Mouse (Mus musculus): ENCODE measurements around the gene Vat1l. TPM values are rescaled to one million over a fixed set of nuclear protein-coding genes. Genes with fewer than 3 reads are reported as not detected.

Gene Vat1l
- polyA plus RNA-seq, 1 experiment from 2014 or later, result 8.9 TPM

- WGBS, result 46% methylated on average over 27 of the region's 27 CpGs
- no peak overlapping the region for H3K27ac ChIP-seq
- H3K27me3 ChIP-seq (ENCODE audit: poor library complexity, severe bottlenecking), result no peaks in the 10 kb centered on the region
- H3K9me3 ChIP-seq, result no peaks in the 10 kb centered on the region
- 0 out of 2 replicates have a peak, but pooled peaks cover 4% of the 10 kb centered on the region for H3K36me3 ChIP-seq (replicated peaks)
- H3K4me1 ChIP-seq, result 0 out of 2 replicates have a peak, but pooled peaks cover 3% of the 10 kb centered on the region
- no peak overlapping the region for H3K4me3 ChIP-seq
- DNase-seq (ENCODE audit: extremely low spot score, low spot score), result peak; percentile 75
Measured at GRCm38 (mm10) chr8:114369038-114369976, 163.9 kb downstream of the Vat1l start.

DNA sequence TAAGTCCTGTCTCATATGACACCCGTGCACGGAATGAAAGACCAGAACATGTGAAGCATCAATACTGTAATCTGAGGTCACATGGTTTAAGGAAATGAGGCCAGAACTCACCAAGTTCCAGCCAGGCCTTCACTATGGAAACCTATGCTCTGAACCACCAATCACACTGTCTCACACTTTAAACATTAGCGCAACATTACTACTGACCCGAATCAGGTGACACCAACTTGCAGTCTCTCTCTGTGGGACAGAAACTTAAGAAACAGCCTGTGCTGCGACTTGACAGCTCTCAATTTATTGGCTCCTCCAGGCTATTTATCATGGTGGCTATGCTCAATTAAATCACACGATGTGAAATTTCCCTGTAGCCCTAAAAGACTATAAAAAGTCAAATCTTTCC is 169.0 kb downstream of the Vat1l start:
- H3K27ac ChIP-seq, result no peak overlapping the region
- no peaks in the 10 kb centered on the region for H3K27me3 ChIP-seq (ENCODE audit: poor library complexity, severe bottlenecking)
- 0 out of 2 replicates have a peak, but pooled peaks cover 4% of the 10 kb centered on the region for H3K36me3 ChIP-seq (replicated peaks)
- 92% methylated on average over 6 of the region's 6 CpGs for WGBS
- no peak overlapping the region for H3K4me3 ChIP-seq
- no peaks in the 10 kb centered on the region for H3K9me3 ChIP-seq
- H3K4me1 ChIP-seq, result 0 out of 2 replicates have a peak, but pooled peaks cover under 1% of the 10 kb centered on the region
- DNase-seq (ENCODE audit: extremely low spot score, low spot score), result no peak

GRCm38 (mm10) chr8:114384189-114384588 is 178.8 kb downstream of the Vat1l start:
- Histone ChIP-seq H3K27ac (no peak overlapping the region), H3K27me3 (ENCODE audit: poor library complexity, severe bottlenecking) (no peaks in the 10 kb centered on the region), H3K4me1 (no peaks in the 10 kb centered on the region), H3K36me3 (replicated peaks) (no peaks in the 10 kb centered on the region), H3K4me3 (no peak overlapping the region), H3K9me3 (no peaks in the 10 kb centered on the region)
- WGBS, result 74% methylated on average over 3 of the region's 3 CpGs
- no peak for DNase-seq (ENCODE audit: extremely low spot score, low spot score)

GRCm38 (mm10) chr8:114387494-114387893 is 182.1 kb downstream of the Vat1l start:
- WGBS, result 89% methylated on average over 4 of the region's 4 CpGs
- H3K4me1 ChIP-seq, result no peaks in the 10 kb centered on the region
- DNase-seq (ENCODE audit: extremely low spot score, low spot score), result no peak
- no peaks in the 10 kb centered on the region for H3K9me3 ChIP-seq
- no peaks in the 10 kb centered on the region for H3K36me3 ChIP-seq (replicated peaks)
- H3K27ac ChIP-seq, result no peak overlapping the region
- no peaks in the 10 kb centered on the region for H3K27me3 ChIP-seq (ENCODE audit: poor library complexity, severe bottlenecking)
- no peak overlapping the region for H3K4me3 ChIP-seq

GRCm38 (mm10) chr8:114390465-114391254 is 185.2 kb downstream of the Vat1l start:
- no peak overlapping the region for H3K4me3 ChIP-seq
- no peaks in the 10 kb centered on the region for H3K27me3 ChIP-seq (ENCODE audit: poor library complexity, severe bottlenecking)
- no peak overlapping the region for H3K27ac ChIP-seq
- no peaks in the 10 kb centered on the region for H3K36me3 ChIP-seq (replicated peaks)
- no peaks in the 10 kb centered on the region for H3K9me3 ChIP-seq
- DNase-seq (ENCODE audit: extremely low spot score, low spot score), result no peak
- 92% methylated on average over 12 of the region's 13 CpGs for WGBS
- H3K4me1 ChIP-seq, result no peaks in the 10 kb centered on the region

GRCm38 (mm10) chr8:114398326-114398725 is 192.9 kb downstream of the Vat1l start:
- WGBS, result 94% methylated on average over 5 of the region's 5 CpGs
- H3K9me3 ChIP-seq, result no peaks in the 10 kb centered on the region
- H3K4me1 ChIP-seq, result peaks cover 3% of the 10 kb centered on the region; the same call in 1 of the 2 replicates
- H3K4me3 ChIP-seq, result no peak overlapping the region
- no peak overlapping the region for H3K27ac ChIP-seq
- no peak for DNase-seq (ENCODE audit: extremely low spot score, low spot score)
- no peaks in the 10 kb centered on the region for H3K27me3 ChIP-seq (ENCODE audit: poor library complexity, severe bottlenecking)
- no peaks in the 10 kb centered on the region for H3K36me3 ChIP-seq (replicated peaks)

DNA sequence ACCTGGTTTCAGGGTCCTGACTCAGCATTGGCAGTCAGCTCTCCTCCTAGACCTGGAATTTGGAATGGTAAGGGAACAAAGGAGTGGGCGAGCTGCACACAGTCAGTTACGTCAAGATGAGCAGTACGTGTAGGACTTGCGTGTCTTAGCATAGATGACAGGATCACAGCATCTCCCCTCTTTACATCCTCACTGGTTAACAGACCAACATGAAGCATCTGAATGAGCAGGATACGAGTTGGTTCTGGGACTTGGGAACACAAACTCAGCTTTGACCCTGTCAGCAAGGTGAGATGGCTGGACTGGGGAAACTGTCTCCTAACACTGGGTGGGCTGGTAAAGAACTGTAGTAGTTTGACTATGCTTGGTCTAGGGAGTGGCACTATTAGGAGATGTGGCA is 193.9 kb downstream of the Vat1l start:
- Histone ChIP-seq H3K4me1 (peaks cover 5% of the 10 kb centered on the region; the same call in 1 of the 2 replicates), H3K9me3 (no peaks in the 10 kb centered on the region), H3K27me3 (ENCODE audit: poor library complexity, severe bottlenecking) (no peaks in the 10 kb centered on the region), H3K27ac (no peak overlapping the region), H3K4me3 (no peak overlapping the region), H3K36me3 (replicated peaks) (no peaks in the 10 kb centered on the region)
- DNase-seq (ENCODE audit: extremely low spot score, low spot score), result no peak
- 97% methylated on average over 5 of the region's 5 CpGs for WGBS

DNA sequence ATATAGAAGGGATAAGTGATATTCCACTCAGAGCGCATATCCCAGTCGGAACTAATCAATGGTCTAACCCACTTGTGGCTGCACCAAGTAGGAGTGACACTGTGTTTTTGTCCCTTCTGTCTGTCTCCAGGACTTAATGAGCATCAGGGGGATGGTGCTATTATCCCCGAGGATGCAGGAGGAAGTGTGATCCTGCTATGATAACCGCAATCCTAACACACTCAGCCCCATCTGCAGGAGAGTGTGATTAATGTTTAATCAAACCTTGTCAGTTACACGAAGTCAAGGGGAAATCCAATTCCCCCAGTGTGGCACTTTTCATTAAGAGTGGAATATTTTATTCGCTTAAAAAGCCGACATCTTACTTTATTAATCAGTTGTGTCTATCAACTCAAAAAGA is 196.3 kb downstream of the Vat1l start:
- DNase-seq (ENCODE audit: extremely low spot score, low spot score), result no peak
- peaks cover 5% of the 10 kb centered on the region; the same call in 1 of the 2 replicates for H3K4me1 ChIP-seq
- no peak overlapping the region for H3K27ac ChIP-seq
- no peaks in the 10 kb centered on the region for H3K36me3 ChIP-seq (replicated peaks)
- H3K4me3 ChIP-seq, result no peak overlapping the region
- 82% methylated on average over 7 of the region's 7 CpGs for WGBS
- H3K27me3 ChIP-seq (ENCODE audit: poor library complexity, severe bottlenecking), result no peaks in the 10 kb centered on the region
- H3K9me3 ChIP-seq, result no peaks in the 10 kb centered on the region

DNA sequence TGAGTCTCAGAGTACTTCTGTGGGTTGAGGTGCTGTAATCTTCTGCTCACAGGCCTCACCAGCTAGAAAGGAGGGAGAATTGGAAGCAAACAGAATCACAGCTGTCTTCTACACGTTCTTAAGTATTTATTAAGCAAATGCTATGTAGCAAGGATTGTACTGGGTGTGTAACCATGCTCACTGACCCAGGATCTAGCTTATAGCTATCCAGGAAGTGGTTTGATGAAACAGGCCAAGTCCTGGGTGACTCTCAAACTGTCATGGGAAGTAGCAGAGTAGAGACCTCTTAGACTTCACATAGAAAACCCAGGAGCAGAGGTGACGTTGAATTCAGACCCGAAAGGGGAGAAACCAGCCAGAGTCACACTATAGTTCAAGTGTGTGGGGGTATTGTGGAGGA is 206.0 kb downstream of the Vat1l start:
- no peak for DNase-seq (ENCODE audit: extremely low spot score, low spot score)
- Histone ChIP-seq H3K4me3 (no peak overlapping the region), H3K4me1 (no peaks in the 10 kb centered on the region), H3K27ac (no peak overlapping the region), H3K9me3 (no peaks in the 10 kb centered on the region), H3K36me3 (replicated peaks) (no peaks in the 10 kb centered on the region), H3K27me3 (ENCODE audit: poor library complexity, severe bottlenecking) (no peaks in the 10 kb centered on the region)
- 83% methylated on average over 3 of the region's 3 CpGs for WGBS

DNA sequence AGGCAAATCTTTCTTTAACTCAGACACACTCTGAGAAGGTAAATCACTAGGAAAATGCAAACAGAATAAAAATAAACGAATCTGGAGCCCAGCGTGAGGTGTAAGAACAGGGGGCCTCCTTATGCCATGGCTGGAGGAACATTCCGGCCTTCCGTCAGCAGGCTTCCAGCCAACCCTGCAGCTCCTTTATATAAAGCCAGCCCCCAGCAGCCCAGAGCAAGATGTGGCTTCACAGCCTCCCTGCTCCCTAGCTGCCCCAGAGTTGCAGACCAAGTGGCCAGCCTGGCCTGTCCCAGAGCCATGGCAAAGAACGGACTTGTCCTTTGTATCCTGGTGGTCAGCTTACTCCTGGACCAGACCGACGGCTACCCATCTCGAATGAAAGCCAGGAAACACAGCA is 212.4 kb downstream of the Vat1l start, which contains the start of gene Clec3a:
Gene Clec3a, plus strand, starts transcription at position 301 of the 400 bp plus-strand sequence.
- Histone ChIP-seq H3K4me1 (no peaks in the 10 kb centered on the region), H3K9me3 (no peaks in the 10 kb centered on the region), H3K27me3 (ENCODE audit: poor library complexity, severe bottlenecking) (no peaks in the 10 kb centered on the region), H3K4me3 (no peak within 1 kb of the TSS), H3K27ac (no peak within 1 kb of the TSS), H3K36me3 (replicated peaks) (no peaks in the 10 kb centered on the region)
- no peak for DNase-seq (ENCODE audit: extremely low spot score, low spot score)
- WGBS, result 83% methylated on average over 8 of the region's 8 CpGs

- Histone ChIP-seq H3K27ac (no peak overlapping the region), H3K4me1 (no peaks in the 10 kb centered on the region), H3K36me3 (replicated peaks) (no peaks in the 10 kb centered on the region), H3K9me3 (no peaks in the 10 kb centered on the region), H3K27me3 (ENCODE audit: poor library complexity, severe bottlenecking) (no peaks in the 10 kb centered on the region), H3K4me3 (no peak overlapping the region)
- WGBS, result 83% methylated on average over 5 of the region's 5 CpGs
- DNase-seq (ENCODE audit: extremely low spot score, low spot score), result no peak
Measured at GRCm38 (mm10) chr8:114418486-114418885, 213.1 kb downstream of the Vat1l start.

DNA sequence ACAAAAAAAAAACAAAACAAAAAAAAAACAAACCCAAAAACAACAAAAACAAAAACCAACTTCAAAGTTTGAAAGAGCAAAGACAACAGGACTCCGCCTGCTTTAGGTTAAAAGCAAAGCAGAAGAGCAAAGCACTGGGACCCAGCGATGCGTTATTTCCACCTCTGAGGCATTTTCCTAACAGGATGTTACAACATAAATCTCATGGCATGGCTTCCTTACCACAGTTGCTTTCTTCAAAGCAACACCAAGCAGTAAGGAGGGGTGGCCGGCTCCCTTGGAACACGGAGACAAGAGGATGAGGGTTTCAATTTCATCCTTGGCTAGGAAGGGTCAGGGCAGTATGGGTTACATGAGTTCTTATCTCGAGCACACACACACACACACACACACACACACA is 213.5 kb downstream of the Vat1l start:
- H3K36me3 ChIP-seq (replicated peaks), result no peaks in the 10 kb centered on the region
- no peaks in the 10 kb centered on the region for H3K27me3 ChIP-seq (ENCODE audit: poor library complexity, severe bottlenecking)
- no peaks in the 10 kb centered on the region for H3K9me3 ChIP-seq
- no peak for DNase-seq (ENCODE audit: extremely low spot score, low spot score)
- no peak overlapping the region for H3K4me3 ChIP-seq
- 88% methylated on average over 6 of the region's 6 CpGs for WGBS
- H3K4me1 ChIP-seq, result no peaks in the 10 kb centered on the region
- no peak overlapping the region for H3K27ac ChIP-seq

DNA sequence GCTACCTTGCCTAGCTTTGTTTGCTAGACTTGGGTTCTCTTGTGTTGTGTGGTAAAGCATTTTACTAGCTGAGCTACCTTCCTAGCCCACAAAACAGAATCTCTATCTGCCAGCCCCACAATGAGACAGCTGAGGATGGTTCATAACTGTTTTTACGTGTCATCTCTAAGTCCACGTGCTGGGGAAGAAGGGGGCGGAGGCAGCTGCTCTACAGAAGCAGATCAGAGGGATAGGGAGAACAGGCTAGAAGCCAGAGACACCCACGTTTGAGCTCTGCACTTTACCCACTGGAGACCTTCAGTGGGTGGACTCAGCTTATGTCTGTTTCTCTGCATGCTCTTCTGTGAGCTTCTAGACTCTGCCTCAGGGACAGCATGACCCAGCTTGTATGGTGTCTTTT is 216.1 kb downstream of the Vat1l start:
- no peak for DNase-seq (ENCODE audit: extremely low spot score, low spot score)
- Histone ChIP-seq H3K4me1 (no peaks in the 10 kb centered on the region), H3K9me3 (no peaks in the 10 kb centered on the region), H3K27me3 (ENCODE audit: poor library complexity, severe bottlenecking) (no peaks in the 10 kb centered on the region), H3K4me3 (no peak overlapping the region), H3K27ac (no peak overlapping the region), H3K36me3 (replicated peaks) (no peaks in the 10 kb centered on the region)
- WGBS, result 82% methylated on average over 4 of the region's 4 CpGs
